Mouse (Mus musculus) monocyte, adult 5-6 weeks (primary cell): Measurements from ENCODE around the gene Olig2. TPM values are rescaled to one million over a fixed set of nuclear protein-coding genes. Genes with fewer than 3 reads are reported as not detected.

Experiments used
- ATAC-seq: fragments of 153-309, 156-312 bp; replicated peaks from 2 replicates; pipeline ENCODE4 v1.8.0; 2017; ENCODE audit warnings: mild to moderate bottlenecking; ENCODE audit not compliant: low TSS enrichment, insufficient number of reproducible peaks, severe bottlenecking, poor library complexity, low FRiP score
- total RNA-seq: library from RNA; stranded (forward); fragments of 200-1000, 200-491, 200-594 nt; gene quantifications from 3 replicates; pipeline ENCODE4 v1.2.3, GENCODE M21; 2017

Olig2 gene
- total RNA-seq, 1 experiment from 2014 or later = not detected

DNA sequence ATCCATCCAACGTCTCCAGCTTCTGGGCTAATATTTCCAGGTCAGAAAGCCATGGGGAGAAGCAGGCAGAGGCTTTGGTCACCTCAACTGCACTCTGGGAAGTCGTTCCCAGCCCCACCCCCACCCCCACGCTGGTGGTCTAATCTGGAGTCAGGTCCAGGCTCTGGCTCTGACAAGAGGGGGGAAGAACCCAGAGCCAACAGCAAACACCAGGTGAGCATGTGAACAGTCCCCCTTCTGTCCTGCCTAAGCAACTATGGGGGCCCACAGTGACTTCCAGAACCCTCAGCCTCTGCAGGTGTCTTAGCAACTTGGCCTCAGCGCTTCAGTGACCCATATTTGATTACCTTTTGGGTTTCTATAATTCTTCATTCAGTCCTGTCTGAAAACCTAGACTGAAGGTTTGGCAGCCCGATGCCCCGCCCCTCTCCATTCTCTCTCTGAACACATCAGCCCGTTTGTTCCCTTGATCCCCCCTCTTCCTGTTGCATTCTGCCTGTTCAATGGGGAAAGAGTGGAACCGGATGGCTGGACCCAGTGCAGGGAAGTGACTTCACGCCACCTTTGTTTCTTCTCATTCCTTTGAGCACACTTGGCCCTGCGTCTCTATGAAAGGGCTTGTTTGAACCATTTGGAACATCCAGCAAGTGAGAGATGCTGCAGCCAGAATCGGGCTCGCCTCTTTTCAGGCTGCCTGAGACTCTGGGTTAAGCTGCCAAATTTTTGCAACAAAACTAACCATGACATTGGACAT, 37.4 kb downstream of the Olig2 start:
- no peak for ATAC-seq

GRCm38 (mm10) chr16:91265972-91266371, 40.7 kb downstream of the Olig2 start:
- no peak for ATAC-seq

DNA sequence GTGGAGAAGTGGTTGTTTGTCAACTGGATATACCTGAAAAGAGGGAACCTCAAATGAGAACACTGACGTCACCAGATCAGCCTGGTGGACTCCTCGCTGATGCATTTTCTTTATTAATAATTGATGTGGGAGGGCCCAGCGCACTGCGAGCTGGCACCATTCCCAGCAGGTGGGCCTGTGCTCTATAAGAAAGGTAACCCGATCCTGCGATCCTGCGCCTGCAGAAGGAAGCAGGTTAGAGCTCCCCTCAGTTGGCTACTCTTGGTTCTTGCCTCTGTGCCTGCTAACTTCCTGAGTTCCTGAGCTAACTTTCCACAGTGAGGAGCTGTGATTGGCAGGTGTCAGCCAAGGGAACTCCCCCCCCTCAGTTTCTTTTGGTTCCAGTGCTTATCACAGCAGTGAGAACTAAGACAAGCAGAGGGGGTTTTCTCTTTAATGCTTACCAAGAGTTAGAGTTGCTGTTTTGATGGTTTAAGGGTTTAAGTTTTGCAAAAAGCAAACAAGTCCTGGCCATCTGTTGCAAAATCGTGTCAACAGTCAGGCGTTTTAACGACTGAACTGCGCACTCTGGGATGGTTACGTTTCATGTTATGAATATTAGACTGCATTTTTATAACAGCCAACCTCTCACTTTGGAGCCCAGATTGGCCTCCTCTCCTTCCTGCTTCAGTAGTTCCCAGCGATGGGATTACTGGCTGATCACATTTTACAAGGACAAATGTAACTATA, 43.6 kb downstream of the Olig2 start:
- no peak for ATAC-seq

GRCm38 (mm10) chr16:91269468-91270211, 44.4 kb downstream of the Olig2 start, which contains the start of gene Olig1:
Olig1 (plus strand) TSS chr16:91269772.
- no peak for ATAC-seq

- no peak for ATAC-seq
Measured at GRCm38 (mm10) chr16:91270212-91270971, 45.1 kb downstream of the Olig2 start.

DNA sequence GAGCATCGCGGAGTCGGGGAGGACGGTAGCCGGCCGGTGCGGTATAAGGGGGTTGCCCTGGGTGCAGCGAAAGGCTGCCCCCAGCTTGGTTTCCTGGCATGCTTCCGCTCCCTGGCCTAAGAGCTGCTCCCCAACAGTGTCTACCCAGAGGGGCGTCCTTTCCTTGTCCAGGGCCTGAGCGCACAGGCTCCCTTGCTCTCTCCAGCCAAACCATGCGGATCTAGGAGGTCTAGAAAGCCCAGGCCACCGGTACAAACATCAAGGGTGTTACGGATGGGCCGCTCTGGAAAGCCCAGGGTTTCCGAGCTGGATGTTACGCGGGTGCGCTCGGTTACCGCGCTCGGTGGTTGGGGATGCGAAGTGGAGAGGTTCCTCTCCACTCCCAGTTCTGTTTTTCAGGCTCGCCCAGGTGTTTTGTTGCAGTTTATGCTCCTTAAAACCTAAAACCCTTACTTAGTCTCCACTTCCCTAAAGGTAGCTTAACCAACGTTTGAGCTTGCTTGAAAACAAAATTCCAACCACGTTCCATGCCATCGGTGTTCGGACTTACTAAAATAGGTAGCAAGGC, 45.8 kb downstream of the Olig2 start:
- ATAC-seq = no peak

DNA sequence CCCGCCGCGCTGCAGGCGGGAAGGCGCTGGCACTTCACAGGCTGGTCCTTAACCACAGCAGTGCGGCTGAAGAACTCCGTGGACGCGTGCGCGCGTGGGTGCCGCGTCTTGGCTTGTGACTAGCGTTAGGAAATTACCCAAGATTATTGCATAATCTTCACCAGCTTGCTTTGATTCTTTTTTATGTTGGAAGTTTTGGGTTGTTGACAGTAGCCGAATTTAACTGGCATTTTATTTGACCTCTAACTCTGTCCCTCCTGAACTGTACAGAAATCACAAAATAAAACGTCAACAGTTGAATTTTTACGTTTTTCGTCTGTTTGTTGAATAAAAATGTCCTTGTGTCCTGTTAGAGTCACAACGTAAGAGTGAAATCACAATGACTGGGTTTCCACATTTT, 46.4 kb downstream of the Olig2 start:
- no peak for ATAC-seq

Other genes with a start within 250 kb of the Olig2 start
- gene Synj1, start 214.1 kb upstream of the Olig2 start, total RNA-seq = 46.1 to 103 TPM (median 74.0 TPM) in 3 replicates
- 135 to 183 TPM (median 160 TPM) in 3 replicates for gene Paxbp1, start 180.9 kb upstream of the Olig2 start, total RNA-seq
- 2.3 TPM in 1 of 3 replicates, not detected in the others for gene 4932438H23Rik, start 130.3 kb upstream of the Olig2 start, total RNA-seq
- not detected in 3 replicates for gene Olig1, start 44.3 kb downstream of the Olig2 start, total RNA-seq
- gene Ifnar2, start 147.3 kb downstream of the Olig2 start, total RNA-seq = 188 to 243 TPM (median 214 TPM) in 3 replicates
- not detected in 3 replicates for gene Gm21970, start 166.3 kb downstream of the Olig2 start, total RNA-seq
- gene Il10rb, start 180.7 kb downstream of the Olig2 start, total RNA-seq = 86.7 to 144 TPM (median 102 TPM) in 3 replicates